Mouse (Mus musculus) testis, adult 2 months (tissue): ENCODE data around the gene Serpinh1.

ENCODE experiments used
- CTCF ChIP-seq: fragments of 200-500 bp; IDR thresholded peaks from 2 replicates; pipeline ENCODE4 v1.5.1; 2012; ENCODE audit warnings: low read depth, mild to moderate bottlenecking, inconsistent platforms, low read length, moderate library complexity; ENCODE audit not compliant: control insufficient read depth, insufficient read depth, insufficient replicate concordance
- POLR2A ChIP-seq: fragments of 200-500 bp; IDR thresholded peaks from 2 replicates; pipeline ENCODE4 v1.6.1; 2012; ENCODE audit warnings: low read depth, mild to moderate bottlenecking, inconsistent platforms, low read length, moderate library complexity; ENCODE audit not compliant: control insufficient read depth

GRCm38 (mm10) chr7:99390559-99390958, 37.5 kb upstream of the Serpinh1 start:
- TF ChIP-seq CTCF: no peak
- TF ChIP-seq POLR2A: no peak
